Mouse (Mus musculus) cerebellum, adult 2 months (tissue): ENCODE measurements around the gene Usp10.

Source experiments
- CTCF ChIP-seq: fragments of 200-500 bp; IDR thresholded peaks from 2 replicates; pipeline ENCODE4 v1.5.1; 2011; ENCODE audit warnings: low read depth, mild to moderate bottlenecking, control low read depth, low read length, moderate library complexity, borderline replicate concordance; ENCODE audit not compliant: insufficient read depth
- POLR2A ChIP-seq: fragments of 200-500 bp; IDR thresholded peaks from 2 replicates; pipeline ENCODE4 v1.6.1; 2011; ENCODE audit warnings: low read length, control low read depth, borderline replicate concordance; ENCODE audit not compliant: insufficient read depth

GRCm38 (mm10) chr8:119927422-119928092 lies 17.4 kb downstream of the Usp10 start:
- TF ChIP-seq CTCF (peak; percentile 89), POLR2A (no peak)
